10 mouse cellular contexts compared by ENCODE assay signal in the genomic region with DNA sequence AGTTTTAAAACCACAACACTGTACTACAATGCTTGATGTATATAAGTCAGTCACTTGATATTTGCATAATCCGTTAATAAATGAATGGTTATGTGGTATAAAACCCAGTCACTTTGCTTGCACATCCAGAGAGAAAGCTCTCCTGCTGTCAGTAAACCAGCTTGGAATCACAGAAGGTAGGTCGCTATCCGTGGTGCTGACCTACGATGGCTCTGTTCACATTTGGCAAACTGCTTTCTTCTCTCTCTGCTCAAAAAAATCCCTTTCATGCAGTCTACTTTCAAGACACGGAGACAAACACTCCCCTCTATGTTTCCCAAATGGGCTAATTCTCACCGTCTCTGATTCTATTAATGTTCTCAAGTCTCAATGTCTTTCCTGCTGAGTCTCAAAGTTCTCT. TPM values are rescaled to one million over a fixed set of nuclear protein-coding genes. Genes with fewer than 3 reads are reported as not detected.
DNase-seq lines count a peak whose midpoint lies in the region; ATAC-seq and TF ChIP-seq lines count a peak whose summit lies in the region.
"Had no signal": no experiment of that assay in that cellular context is flagged by ENCODE, and none has a peak within 500 bp of the region (broad histone marks: within the 10 kb centered on the region; RNA-seq: fewer than 3 reads in every experiment).

No protein-coding gene starts in this region.

- WGBS in hindbrain, embryonic 16.5 days: 1% methylated on average over 6 of the region's 6 CpGs
- 3% methylated on average over 6 of the region's 6 CpGs for WGBS in midbrain, postnatal 0 days

- peaks cover 4% of the 10 kb centered on the region; the same call in 1 of the 2 replicates for H3K27me3 ChIP-seq in hindbrain, embryonic 16.5 days (replicated peaks; ENCODE audit: control insufficient read depth, insufficient read depth, low read length)
- H3K27me3 ChIP-seq in midbrain, postnatal 0 days (ENCODE audit: insufficient read depth, low read length): no peaks in the 10 kb centered on the region

- H3K4me1 ChIP-seq in hindbrain, embryonic 16.5 days (ENCODE audit: control insufficient read depth, insufficient read depth, low read depth, low read length): peaks cover 2% of the 10 kb centered on the region; the same call in 1 of the 2 replicates
- no peaks in the 10 kb centered on the region for H3K4me1 ChIP-seq in midbrain, postnatal 0 days (ENCODE audit: insufficient read depth, low read length)

- H3K9ac ChIP-seq in hindbrain, embryonic 16.5 days (ENCODE audit: low read depth, low read length): peak overlapping the region; percentile 70
- H3K9ac ChIP-seq in midbrain, postnatal 0 days (replicated peaks; ENCODE audit: low read length, poor library complexity, severe bottlenecking): peak overlapping the region; percentile 76; the same call in 1 of the 2 replicates

- H3K36me3 ChIP-seq in hindbrain, embryonic 16.5 days (ENCODE audit: control insufficient read depth, insufficient read depth, low read length): no peaks in the 10 kb centered on the region
- H3K36me3 ChIP-seq in midbrain, postnatal 0 days (ENCODE audit: insufficient read depth, low read length): no peaks in the 10 kb centered on the region

- no peak for TF ChIP-seq CTCF in midbrain, postnatal 0 days (IDR thresholded peaks at IDR 0.05)

- H3K4me2 ChIP-seq in hindbrain, embryonic 16.5 days (ENCODE audit: low read length): peak overlapping the region; percentile 78
- H3K4me2 ChIP-seq in midbrain, postnatal 0 days (ENCODE audit: low read depth, low read length, poor library complexity, severe bottlenecking): peak overlapping the region; percentile 91

- no peak for ATAC-seq in cerebellum, adult (ENCODE audit: insufficient number of reproducible peaks, low FRiP score, low TSS enrichment)
- ATAC-seq in hindbrain, embryonic 16.5 days: no peak
- ATAC-seq in midbrain, postnatal 0 days (ENCODE audit: low FRiP score): no peak

- DNase-seq in cerebellum, adult 8-10 months: peak; percentile 38
- DNase-seq in ES-CJ7 (ENCODE audit: low read depth, low spot score): peak; percentile 76
- DNase-seq in embryo, embryonic 10.5 days (ENCODE audit: low spot score): peak; percentile 85
- DNase-seq in midbrain, postnatal 0 days (ENCODE audit: low spot score): peak; percentile 30
- DNase-seq in spleen, adult 12 weeks (ENCODE audit: low spot score): no peak
- no peak for DNase-seq in spleen, postnatal 36 days (ENCODE audit: low spot score in 2 of 2)

- H3K27ac ChIP-seq in hindbrain, embryonic 16.5 days (ENCODE audit: low read depth, low read length): peak overlapping the region; percentile 72
- H3K27ac ChIP-seq in midbrain, postnatal 0 days (ENCODE audit: low read depth, low read length): peak overlapping the region; percentile 69

- no peaks in the 10 kb centered on the region for H3K9me3 ChIP-seq in hindbrain, embryonic 16.5 days (ENCODE audit: control insufficient read depth, low read length)
- H3K9me3 ChIP-seq in midbrain, postnatal 0 days (ENCODE audit: low read length): no peaks in the 10 kb centered on the region

- H3K4me3 ChIP-seq in hindbrain, embryonic 16.5 days (ENCODE audit: low read length): peak overlapping the region; percentile 57
- H3K4me3 ChIP-seq in midbrain, postnatal 0 days (ENCODE audit: low read depth, low read length): peak overlapping the region; percentile 74

RNA-seq across cellular contexts. Expression of gene Car10, which starts 0.8 kb away (rescaled TPM):
- polyA plus RNA-seq in hindbrain, embryonic 16.5 days (2015; fragmentation: Nextera tagmentation; extraction: Ambion mirVana): 59.7 and 60.5 TPM in 2 replicates
- total RNA-seq in midbrain, postnatal 0 days (2014; rRNA removed): 62.8 and 72.6 TPM in 2 replicates
- polyA plus RNA-seq in midbrain, postnatal 0 days (2015; fragmentation: Nextera tagmentation; extraction: Ambion mirVana): 64.1 and 69.6 TPM in 2 replicates
- polyA plus RNA-seq: C2C12; spleen, adult 2 months had no signal

Comparison
In these comparisons a context has a peak if more than half of its experiments do, and no peak if none do; other contexts are left out.
1. DNase-seq: peak in cerebellum, adult 8-10 months (single experiment), ES-CJ7 (single experiment), embryo, embryonic 10.5 days (single experiment) and midbrain, postnatal 0 days (single experiment); none in spleen, adult 12 weeks (single experiment) and spleen, postnatal 36 days (0 of 2).